Mouse (Mus musculus) ES-E14 (cell line): Measurements from ENCODE around the gene Cul5.

Experiments
- CHD2 ChIP-seq: IDR thresholded peaks from 2 replicates; pipeline ENCODE4 v1.6.1; 2014; ENCODE audit warnings: mild to moderate bottlenecking, low read depth, low read length, inconsistent platforms
- HCFC1 ChIP-seq: IDR thresholded peaks from 2 replicates; pipeline ENCODE4 v1.6.1; 2012; ENCODE audit warnings: low read length, inconsistent platforms, borderline replicate concordance; ENCODE audit not compliant: insufficient read depth
- ZC3H11A ChIP-seq: IDR thresholded peaks from 2 replicates; pipeline ENCODE4 v1.6.1; 2012; ENCODE audit warnings: low read depth, mild to moderate bottlenecking, inconsistent platforms, low read length, borderline replicate concordance
- ZNF384 ChIP-seq: IDR thresholded peaks from 2 replicates; pipeline ENCODE4 v1.6.1; 2012; ENCODE audit warnings: low read depth, low read length, inconsistent platforms

GRCm38 (mm10) chr9:53594764-53595163, 75.0 kb downstream of the Cul5 start:
- TF ChIP-seq CHD2 (no peak), ZNF384 (no peak), HCFC1 (no peak), ZC3H11A (no peak)
